Mouse (Mus musculus): ENCODE data around the gene Zc3h6. TPM values are rescaled to one million over a fixed set of nuclear protein-coding genes. Genes with fewer than 3 reads are reported as not detected.
A peak's percentile ranks its signal among the peaks of the same experiment; 100 is the strongest.
"Not testable (repeated sequence)": the region's sequence is repeated elsewhere in the genome, so short reads cannot be mapped to it uniquely, and the experiment has no call there.

Gene Zc3h6
- 10 to 100 TPM; 13.3 to 17.0 TPM for total RNA-seq (2021)
- long read RNA-seq, experiment 1, full-length matches to known transcripts: 2 of 4 reads
- long read RNA-seq, experiment 1, partial matches to known transcripts: 0 of 4 reads
- long read RNA-seq, experiment 1, other reads (novel, unspliced or antisense): 2 of 4 reads
- long read RNA-seq, experiment 2, full-length matches to known transcripts: 1 of 11 reads
- long read RNA-seq, experiment 2, partial matches to known transcripts: 7 of 11 reads
- long read RNA-seq, experiment 2, other reads (novel, unspliced or antisense): 3 of 11 reads

DNA sequence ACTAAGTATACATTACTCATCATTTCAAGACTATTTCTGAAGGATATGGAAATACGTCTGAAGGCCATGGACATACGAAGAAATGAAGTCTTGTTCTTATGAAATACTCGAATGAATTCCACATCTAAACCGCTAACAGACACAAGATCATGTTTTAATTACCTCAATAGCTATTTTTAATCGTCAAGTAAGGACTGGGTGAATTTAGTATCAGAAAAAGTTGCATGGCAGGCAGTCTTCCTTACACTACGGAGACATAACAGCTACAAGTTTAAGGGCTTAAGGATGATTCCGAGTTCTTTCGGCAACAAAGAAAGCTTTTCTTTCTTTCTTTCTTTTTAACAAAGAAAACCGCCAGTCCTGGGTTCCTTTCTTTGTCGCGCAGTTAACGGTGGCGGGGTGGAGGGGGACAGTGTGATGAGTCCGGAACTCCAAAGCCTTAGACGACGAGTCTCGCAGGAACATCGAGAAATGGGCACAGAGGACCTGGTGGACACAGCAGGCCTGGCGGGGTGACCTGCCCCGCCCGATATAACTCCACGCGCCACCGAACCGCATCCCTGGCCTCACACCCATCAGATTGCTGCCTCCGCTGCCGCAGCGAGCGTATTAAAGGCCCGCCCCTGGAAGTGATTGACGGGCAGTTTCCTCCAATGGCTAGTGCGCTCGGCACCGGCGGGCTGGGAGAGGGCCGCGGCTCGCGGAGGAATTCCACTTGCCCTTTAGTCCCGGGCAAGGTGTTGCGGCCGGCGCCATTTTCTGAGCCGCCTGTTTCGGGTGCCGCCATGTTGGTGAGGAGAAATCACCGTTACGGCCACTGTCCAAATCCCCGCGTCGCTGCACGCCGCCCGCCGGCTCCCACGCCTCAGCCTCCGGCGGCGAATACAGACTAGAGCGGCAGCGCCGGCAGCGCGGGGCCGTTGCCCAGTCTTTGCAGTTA is at the start of gene Zc3h6:
Zc3h6 (plus strand) TSS at position 762 of the 940 bp plus-strand sequence.
- peak; percentile 97 to 98 for DNase-seq (ENCODE audit: low spot score in 2 of 2)

DNA sequence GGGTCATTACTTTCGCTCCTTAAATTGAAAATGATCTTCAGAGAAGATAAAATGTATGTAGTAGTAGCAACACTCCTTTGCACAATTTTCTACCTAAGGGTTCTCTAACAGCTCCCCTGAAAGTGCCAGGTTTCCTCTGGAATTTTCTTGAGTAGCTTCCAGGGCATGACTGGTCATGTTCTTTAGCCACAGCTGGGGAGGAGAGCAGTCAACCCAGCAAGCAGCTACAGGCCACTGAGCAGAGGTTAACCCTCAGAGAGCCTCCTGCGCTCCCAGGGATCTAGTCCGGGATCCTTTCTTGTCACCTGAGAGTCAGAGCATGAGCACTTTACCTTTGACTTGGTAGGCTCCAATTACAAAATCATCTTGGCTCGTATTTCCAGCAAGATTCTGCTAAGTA is 42.4 kb upstream of the Zc3h6 start:
- DNase-seq (ENCODE audit: low spot score in 2 of 2): no peak

DNA sequence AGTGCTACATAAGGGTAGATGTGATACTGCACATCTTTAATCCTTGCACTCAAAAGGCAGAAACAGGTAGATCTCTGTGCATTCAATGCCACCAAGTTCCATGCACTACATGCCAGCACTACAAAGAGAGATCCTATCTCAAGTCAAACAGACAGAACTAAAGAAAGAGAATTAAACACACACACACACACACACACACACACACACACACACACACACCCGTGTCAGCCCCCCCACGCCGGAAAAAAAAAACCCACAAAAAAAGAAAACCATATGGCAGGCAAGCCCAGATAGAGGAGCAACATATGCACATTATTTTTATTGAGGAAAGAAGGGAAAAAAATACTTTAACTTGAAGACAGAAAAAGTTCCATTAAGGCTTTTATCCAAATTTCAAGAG is 38.8 kb upstream of the Zc3h6 start:
- DNase-seq (ENCODE audit: low spot score in 2 of 2): no peak

DNA sequence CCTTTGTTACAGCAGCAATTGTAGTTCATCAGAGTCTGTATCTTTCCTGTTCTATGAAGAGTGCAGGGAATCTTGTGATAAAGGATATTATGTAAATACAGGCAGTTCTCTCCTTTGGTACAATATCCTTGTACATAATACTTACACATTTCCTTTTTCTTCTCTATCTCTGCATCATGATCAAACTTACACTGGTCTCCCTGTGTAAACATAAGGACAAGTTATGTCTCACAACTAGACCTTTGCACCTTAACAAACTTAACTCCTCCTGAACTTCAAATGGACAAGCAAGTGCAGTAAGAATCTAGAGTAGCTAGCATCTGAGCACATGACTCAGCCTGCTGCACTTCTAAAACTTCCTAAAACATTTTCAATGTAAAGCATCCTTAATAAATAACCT is 36.5 kb upstream of the Zc3h6 start:
- DNase-seq (ENCODE audit: low spot score in 2 of 2): no peak

DNA sequence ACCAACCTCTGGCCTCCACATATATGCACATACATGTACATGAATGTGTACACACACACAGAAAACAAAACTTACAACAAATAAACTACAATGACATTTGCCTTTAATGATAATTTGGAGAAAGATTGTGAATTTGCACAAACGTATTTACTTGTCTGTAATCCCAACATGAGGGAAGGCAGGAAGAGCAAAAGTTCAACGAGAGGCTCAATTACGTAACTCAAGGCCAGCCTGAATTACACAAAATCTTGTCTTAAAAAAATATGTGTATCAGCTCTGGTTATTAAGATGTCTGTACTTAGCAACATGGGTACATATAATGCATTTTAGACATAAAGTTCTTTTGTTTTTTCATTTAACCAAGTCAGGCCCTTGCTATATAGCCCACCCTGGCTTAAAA is 30.9 kb upstream of the Zc3h6 start:
- DNase-seq (ENCODE audit: low spot score in 2 of 2): no peak

DNA sequence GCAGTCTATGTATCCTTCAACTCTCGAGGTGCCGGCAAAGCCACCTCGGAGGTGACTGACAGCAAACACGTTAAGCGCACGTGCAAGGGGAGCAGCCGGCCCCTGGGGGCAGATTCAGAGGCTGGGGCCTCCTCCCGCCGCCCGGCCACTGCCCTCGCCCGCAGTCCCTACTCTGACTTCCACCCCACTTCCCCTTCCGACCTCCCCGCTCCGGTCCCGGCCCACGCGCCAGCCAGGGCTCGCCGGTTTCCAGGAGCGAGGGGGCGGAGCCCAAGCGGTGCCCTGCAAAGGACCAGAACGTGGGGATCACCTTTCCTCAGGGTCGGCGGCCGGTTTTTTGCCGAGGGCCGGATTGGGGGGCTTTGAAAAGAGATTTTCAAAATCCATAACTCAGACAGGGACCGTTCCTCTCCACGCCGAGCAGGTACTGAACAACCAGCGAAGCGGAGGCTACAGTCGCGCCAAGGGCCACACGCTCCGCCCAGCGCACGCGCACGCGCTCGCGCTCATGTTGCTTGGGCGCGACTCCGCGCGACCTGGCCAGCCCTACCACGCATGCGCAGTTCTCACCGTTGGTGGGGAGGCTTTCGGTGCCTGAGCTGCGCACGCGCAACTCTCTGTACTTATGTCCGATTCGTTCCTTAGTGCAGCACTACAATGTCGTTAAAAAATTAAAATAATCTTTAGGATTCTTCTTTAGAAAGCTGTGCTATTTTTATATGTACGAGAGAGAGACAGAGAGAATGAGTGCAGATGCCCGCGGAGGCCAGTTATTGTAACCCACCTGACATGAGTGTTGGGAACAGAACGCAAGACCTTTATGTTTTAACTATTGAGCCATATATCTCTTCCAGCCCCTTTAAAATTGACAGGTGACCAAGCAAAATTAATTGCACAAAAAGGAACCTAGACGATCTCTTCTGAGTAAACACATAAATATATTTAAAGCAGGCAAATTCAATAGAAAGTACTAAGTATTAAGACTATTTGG is 23.4 kb upstream of the Zc3h6 start, which contains the start of gene Zc3h8:
Zc3h8 (minus strand) TSS at position 540 of the 991 bp plus-strand sequence.
- DNase-seq (ENCODE audit: low spot score in 2 of 2): peak; percentile 93 to 96

DNA sequence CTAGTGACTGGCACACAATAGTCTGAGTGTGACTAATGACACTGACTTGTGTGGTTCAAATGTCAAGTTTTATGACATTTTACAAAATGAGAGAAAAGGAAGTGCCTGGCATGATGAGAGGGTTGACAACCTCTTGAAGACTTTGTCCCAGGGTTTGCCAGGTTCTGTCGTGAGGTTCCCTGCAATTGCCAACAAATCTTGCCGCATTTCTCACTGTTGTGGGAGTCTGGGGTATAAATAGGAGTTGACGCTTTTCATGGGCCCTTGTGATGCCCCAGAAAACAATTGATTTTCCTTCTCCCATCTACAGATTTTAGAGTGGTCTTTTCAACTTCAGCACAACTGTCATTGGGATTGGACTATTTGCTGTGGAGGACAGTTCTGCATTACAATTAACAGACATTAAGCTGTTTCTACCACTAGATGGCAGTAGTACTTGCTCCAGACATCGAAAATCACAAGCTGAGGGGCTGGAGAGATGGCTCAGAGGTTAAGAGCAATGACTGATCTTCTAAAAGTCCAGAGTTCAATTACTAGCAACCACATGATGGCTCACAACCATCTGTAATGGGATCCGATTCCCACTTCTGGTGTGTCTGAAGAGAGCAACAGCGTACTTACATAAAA is 19.1 kb upstream of the Zc3h6 start:
- DNase-seq (ENCODE audit: low spot score in 2 of 2): no peak

DNA sequence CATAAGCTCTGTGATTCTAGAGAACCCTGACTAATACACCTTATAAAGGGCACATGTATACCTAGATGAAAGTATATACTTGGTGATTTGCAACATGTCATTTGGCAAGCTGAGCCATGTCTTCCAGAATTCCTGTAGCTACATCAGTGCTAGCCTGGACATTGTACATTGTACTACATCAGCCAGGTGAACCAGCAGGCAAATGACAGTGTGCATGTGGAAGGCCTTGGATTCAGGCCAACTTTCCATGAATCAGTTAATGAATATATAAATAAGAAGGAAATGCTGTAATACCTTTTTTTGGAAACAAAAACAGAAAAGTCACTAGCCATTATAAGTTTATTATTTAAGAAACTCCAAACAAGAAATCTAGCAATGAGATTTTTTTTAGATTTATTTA is 13.0 kb upstream of the Zc3h6 start:
- DNase-seq (ENCODE audit: low spot score in 2 of 2): no peak

DNA sequence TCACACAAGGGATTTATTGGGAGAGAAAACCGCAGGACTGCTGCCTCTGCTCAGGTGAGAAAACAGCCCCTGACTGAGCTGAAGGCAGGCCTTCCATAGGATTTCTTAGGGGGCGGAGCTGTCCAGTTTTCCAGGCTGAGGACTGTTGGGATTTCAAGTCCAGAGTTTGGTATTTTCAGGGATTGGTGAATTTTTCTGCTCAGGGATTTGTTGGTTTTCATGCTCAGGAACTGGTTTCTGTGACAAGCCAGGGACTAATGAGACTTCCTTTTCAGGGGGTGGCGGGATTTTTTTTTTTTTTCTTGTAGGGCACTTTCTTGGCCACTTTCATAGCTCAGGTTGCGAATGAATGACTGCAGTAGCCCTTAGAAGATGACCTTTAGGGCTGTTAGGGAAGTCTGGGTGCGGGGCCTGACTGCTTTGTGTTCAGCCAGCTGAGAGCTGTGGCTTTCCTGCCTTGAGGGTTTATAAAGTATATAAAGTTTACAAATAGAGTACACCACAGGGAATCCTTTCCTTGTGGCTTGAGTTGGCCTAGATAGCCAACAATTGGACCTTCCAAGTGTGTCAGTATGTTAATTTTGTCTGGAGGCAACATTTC is 1.6 kb upstream of the Zc3h6 start:
- DNase-seq (ENCODE audit: low spot score in 2 of 2): no peak

DNA sequence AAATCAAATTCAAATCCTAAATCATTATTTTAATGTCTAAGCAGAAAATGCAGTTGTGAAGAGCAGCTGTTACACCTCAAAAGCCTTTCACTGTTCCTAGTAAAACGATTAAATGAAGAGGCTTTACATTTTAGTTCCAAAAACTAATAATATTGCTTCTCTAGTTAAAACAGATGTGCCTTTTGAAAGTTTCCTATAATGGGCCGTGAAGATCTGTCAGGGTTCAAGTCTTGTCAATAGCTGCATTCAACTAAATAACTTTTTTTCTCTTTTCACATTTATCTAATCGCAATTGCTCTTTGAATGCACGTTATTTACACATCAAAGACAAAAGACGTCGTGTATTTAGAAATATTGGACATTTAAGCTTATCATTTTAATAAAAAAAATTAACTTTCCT is 966 bp upstream of the Zc3h6 start:
- DNase-seq (ENCODE audit: low spot score in 2 of 2): no peak

DNA sequence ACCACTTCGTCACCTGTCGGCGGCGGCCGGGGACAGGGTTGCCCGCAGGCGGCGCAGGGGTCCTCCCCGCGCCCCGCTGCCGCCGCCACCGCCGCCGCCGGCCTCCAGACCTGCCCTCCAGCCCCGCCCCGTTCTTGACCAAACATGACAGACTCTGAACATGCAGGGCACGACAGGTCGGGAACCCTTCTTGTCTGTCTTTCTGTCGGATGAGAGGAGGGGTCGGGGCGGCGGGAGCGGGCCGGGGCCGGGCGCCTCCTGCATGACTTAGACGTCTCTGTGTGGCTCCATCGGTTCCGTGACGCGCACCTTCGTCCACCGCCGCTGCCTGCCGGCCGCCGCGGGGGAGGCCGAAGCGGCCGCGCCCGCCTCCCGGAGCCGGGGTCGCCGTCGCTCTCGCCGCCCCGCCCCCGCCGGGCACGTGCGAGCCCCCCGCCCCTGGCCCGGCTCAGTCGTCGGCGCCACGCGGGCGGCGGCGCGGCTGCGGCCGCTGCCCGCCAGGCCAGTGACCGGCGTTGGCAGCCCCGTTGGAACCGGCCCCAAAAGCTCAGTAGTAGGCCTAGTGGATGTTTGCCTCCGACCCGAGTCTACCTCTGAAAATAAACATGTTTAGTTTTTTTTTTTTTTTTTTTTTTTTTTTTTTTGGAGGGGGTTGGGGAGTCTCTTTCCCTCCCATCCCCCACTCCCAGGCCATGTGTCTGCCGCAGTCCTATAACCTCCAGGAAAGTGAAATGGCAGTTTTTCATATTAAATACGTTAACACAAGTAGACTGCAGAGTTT is 649 bp downstream of the Zc3h6 start, which contains the start of gene Gm10762:
Gm10762 (minus strand) TSS at position 65 of the 781 bp plus-strand sequence.
- DNase-seq (ENCODE audit: low spot score in 2 of 2): peak; percentile 49 to 69

DNA sequence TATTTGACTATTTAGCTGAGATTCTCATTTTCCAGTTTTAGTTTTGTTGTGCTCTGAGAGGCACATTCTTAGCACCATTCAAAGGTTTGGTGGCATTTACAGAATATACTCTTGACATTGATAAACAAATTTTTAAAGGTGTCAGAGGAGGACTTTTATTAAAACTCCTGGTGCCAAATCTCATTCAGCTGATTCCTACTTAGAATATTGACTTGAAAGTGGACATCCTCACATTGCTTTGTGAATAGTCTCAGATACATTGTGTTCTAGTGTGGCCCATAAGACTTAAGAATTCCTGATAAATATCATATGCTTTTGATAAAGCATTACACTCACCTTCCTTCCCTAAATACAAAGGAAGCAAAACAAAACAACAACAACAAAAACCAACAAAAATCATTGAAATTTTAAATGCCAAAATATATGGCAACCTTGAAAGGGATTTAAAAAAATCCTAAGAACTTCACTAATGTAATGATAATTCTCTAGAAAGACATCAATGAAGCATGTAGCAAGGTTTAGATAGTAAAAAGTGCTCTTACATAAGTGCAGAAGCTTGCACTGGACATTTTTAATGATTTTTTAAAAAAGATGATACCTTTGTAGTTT is 1.4 kb downstream of the Zc3h6 start:
- no peak for DNase-seq (ENCODE audit: low spot score in 2 of 2)

DNA sequence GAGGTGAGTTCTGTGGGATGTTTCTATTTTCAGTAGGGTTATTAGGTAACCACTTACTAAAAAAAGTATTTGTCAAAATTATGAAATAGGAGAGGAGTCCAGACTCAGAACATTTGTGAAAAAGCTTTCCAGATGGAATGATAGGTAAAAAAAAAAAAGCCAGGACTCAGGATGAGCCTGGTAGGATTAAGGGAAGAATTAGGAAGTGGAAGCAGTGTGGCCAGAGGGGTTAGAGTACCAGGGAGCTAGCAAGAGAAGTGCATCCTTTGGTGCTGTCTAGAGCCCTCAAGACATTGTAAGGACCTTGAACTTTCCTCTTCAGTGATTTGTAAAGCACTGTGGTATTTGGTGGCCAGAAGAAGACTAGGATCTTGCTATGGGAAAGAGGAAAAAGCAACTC is 5.1 kb downstream of the Zc3h6 start:
- no peak for DNase-seq (ENCODE audit: low spot score in 2 of 2)

DNA sequence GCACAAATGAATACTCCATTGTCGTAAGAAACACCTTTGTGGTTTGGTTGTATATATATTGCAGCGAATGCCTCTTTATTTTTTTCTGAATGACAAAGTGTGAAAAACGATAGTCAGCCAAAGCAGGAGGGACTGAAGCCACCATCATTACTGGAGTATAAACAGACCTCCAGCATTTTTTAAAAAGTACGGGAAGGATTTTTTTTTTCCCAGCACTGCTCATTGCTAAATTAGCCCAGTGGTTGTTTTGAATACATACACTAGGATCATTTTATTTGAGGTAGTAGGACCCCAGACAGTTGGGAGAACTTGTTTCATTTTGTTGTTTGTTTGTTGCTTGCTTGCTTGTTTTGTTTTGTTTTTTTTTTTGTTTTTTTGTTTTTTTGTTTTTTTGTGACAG is 8.4 kb downstream of the Zc3h6 start:
- DNase-seq (ENCODE audit: low spot score in 2 of 2): no peak

DNA sequence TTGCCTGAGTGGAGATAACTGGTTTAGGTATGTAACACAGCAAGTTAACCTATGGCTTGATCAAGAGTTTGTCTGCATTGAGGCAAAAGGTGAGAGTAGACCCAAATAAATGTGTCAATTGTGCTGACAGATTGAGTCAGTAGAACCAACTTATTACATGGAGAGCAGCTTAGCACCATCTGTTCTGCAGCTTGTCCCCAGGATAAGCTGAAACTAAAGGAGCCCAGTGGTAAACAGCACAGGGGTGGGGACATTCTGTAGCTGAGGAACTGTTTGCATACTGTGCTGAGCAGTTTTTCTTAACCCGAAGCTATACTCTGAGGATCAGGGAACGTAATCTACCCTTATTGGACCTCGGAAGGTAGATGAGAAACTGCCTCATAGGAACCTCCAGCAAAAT is 17.5 kb downstream of the Zc3h6 start:
- DNase-seq (ENCODE audit: low spot score in 2 of 2): no peak

DNA sequence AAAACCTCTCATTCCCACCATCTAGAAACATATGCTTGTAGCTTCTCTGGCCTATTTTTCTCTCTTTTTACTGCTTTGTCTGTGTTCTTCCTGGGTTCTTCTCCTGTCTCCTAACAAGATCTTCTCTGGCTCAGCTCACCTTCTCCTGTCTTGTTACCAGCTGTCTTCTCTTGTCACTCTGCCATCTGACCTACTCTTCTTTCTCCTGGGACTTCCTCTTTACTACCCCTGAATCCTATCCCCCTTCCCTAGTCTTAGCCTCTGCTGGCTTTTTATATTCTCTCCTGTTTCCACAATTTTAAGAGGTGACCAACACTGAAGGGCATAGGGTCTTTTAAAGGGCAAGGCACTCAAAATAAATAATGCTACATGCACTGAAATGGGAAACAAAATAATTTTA is 37.7 kb downstream of the Zc3h6 start:
- DNase-seq (ENCODE audit: low spot score in 2 of 2): no peak

DNA sequence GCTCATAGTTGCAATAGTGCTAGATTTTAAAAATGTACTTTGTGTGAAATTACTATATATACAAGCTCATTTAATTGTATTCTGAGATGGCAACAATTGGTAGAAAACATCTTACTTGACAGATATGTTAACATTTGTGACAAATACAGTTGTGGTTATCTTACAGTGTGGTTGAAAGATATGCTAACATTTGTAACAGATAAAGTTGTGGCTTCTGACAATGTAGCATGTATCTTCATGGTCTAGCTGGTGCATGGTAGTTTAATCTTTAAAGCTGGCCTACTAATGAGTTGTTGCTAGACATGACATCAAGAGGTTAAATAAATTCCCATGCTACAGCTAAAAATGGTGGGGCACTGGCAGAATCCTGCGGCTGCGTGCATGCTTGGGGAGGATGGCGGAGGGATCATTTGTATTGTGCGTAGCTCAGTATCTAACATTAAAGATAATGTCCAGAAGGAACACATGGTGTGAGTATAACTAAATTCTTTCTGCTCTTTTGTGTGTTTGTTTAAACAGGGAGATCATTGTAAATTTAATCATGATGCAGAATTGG is 39.1 kb downstream of the Zc3h6 start:
- no peak for DNase-seq (ENCODE audit: low spot score in 2 of 2)

DNA sequence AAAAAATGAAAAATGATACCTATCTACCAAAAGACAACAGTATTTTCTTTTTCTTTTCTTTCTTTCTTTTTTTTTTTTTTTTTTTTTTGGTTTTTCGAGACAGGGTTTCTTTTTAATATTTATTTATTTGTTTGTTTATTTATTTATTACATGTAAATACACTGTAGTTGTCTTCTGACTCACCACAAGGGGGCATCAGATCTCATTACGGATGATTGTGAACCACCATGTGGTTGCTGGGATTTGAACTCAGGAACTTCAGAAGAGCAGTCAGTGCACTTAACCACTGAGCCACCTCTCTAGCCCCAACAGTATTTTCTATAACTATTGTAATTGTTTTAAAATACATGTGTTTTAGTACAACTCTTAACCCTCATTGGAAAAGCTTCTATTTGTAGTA is 41.7 kb downstream of the Zc3h6 start:
- DNase-seq (ENCODE audit: low spot score in 2 of 2): not testable (repeated sequence)

DNA sequence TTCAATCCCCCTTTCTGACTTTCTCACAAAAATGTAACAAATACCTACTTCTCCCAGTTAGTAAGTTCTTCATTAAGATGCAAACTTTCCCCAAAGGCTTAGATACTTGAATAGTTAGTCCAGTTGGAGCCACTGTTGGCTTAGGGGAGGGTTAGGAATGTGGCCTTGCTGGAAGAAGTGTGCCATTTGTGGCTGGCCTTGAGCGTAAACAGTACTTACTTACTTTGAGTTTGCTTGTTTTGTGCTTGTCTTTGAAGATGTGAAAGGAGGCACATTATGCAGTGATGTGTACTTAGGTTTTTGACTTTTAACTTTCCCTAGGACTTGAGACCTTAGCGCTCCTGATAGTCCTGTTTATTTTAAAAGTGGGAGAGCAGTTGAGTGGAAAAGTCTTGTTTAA is 52.9 kb downstream of the Zc3h6 start:
- no peak for DNase-seq (ENCODE audit: low spot score in 2 of 2)

Measured in adrenal gland, postnatal 4 days (tissue).